Mouse (Mus musculus) neural tube, embryonic 13.5 days (tissue): ENCODE data around the gene Lce6a. TPM values are rescaled to one million over a fixed set of nuclear protein-coding genes. Genes with fewer than 3 reads are reported as not detected.

Source experiments
- ATAC-seq: fragments of 200-750 bp; cut with Nextera tagmentation; 2 replicates; pipeline ENCODE4 v1.8.0; 2017; ENCODE audit warnings: low read depth, mild to moderate bottlenecking, moderate TSS enrichment, moderate library complexity
- H3K27ac ChIP-seq: fragments of 300-500 bp; sonication (generic); replicated peaks from 2 replicates; pipeline ENCODE4 v1.5.1; 2015; ENCODE audit warnings: moderate library complexity, mild to moderate bottlenecking, inconsistent platforms
- H3K27me3 ChIP-seq: fragments of 300-500 bp; sonication (generic); 2 replicates; pipeline ENCODE4 v1.6.1; 2015; ENCODE audit warnings: mild to moderate bottlenecking, inconsistent platforms
- H3K36me3 ChIP-seq: fragments of 300-500 bp; sonication (generic); 2 replicates; pipeline ENCODE4 v1.6.1; 2015; ENCODE audit warnings: mild to moderate bottlenecking, inconsistent platforms
- H3K4me1 ChIP-seq: fragments of 300-500 bp; sonication (generic); replicated peaks from 2 replicates; pipeline ENCODE4 v1.6.1; 2015; ENCODE audit warnings: inconsistent platforms
- H3K4me2 ChIP-seq: fragments of 300-500 bp; sonication (generic); 2 replicates; pipeline ENCODE4 v1.6.1; 2015; ENCODE audit warnings: inconsistent platforms, mild to moderate bottlenecking, moderate library complexity
- H3K4me3 ChIP-seq: fragments of 300-500 bp; sonication (generic); 2 replicates; pipeline ENCODE4 v1.5.1; 2015; ENCODE audit warnings: mild to moderate bottlenecking, inconsistent platforms
- H3K9ac ChIP-seq: fragments of 300-500 bp; sonication (generic); 2 replicates; pipeline ENCODE4 v1.6.1; 2015; ENCODE audit warnings: moderate library complexity, mild to moderate bottlenecking, inconsistent platforms
- H3K9me3 ChIP-seq: fragments of 300-500 bp; sonication (generic); 2 replicates; pipeline ENCODE4 v1.6.1; 2016; ENCODE audit warnings: inconsistent platforms
- WGBS: fragments of 180-500 bp; shearing (Covaris S2); methylation state at CpG from one replicate; pipeline ENCODE4 v1.1.7; 2015; 5-methylcytosine and 5-hydroxymethylcytosine counted together
- polyA plus RNA-seq: library from polyadenylated mRNA; unstranded; fragments of >200 nt; fragmentation: Nextera tagmentation; extraction: Ambion mirVana; gene quantifications from 2 replicates; pipeline ENCODE4 v1.2.1, GENCODE M21; 2015

The Lce6a gene
- polyA plus RNA-seq: not detected in 2 replicates

DNA sequence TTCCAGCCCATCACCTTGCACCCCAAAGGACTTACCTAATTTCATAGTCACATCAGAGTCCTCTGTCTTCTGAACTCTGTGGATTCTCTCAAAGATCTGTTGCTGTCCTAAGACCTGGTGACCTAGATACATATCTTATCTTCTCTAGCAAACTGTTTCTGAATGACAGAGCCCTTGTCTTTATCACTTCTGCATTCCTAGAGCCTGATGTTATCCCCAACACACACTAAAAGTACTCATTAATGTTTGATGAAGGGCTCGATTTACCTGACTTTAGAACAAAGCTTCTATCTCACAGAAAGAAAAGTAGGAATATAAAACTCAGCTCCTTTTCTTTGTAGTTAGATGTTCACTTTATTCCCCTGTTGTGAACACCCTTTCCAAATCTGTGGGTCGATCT is at the start of gene Lce6a:
Gene Lce6a (minus strand): TSS at position 101 of the 400 bp plus-strand sequence.
- Histone ChIP-seq H3K27me3 (no peaks in the 10 kb centered on the region), H3K9ac (no peak within 1 kb of the TSS), H3K4me3 (no peak within 1 kb of the TSS), H3K9me3 (no peaks in the 10 kb centered on the region), H3K27ac (no peak within 1 kb of the TSS), H3K4me2 (no peak within 1 kb of the TSS), H3K4me1 (no peaks in the 10 kb centered on the region), H3K36me3 (no peaks in the 10 kb centered on the region)
- no peak for ATAC-seq
- WGBS: 93% methylated on average over 2 of the region's 2 CpGs

DNA sequence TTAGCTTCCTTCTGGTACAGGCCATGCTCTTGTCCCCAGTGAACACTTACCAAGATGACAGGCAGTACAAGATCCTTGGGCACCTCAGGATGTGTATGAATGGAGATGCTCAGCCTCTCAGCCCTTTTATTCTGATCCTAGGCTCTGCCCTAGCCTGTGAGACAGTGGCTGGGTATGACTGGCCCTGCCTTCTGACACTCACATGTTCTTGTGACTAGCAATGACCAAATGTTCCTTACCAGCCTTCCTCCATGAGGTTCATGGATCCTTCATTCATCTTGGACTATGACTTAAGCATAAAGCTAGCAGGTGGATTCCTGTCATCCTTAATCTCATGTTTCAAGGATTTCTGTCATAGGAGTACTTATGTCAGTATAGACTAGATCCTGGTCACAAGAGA is 48.8 kb upstream of the Lce6a start, which contains the start of gene Lce1a2:
Gene Lce1a2 (minus strand): TSS at position 101 of the 400 bp plus-strand sequence.
- ATAC-seq: no peak
- H3K4me2 ChIP-seq: no peak within 1 kb of the TSS
- no peaks in the 10 kb centered on the region for H3K9me3 ChIP-seq
- no peak within 1 kb of the TSS for H3K27ac ChIP-seq
- H3K36me3 ChIP-seq: no peaks in the 10 kb centered on the region
- no peaks in the 10 kb centered on the region for H3K27me3 ChIP-seq
- no peaks in the 10 kb centered on the region for H3K4me1 ChIP-seq
- no peak within 1 kb of the TSS for H3K9ac ChIP-seq
- no peak within 1 kb of the TSS for H3K4me3 ChIP-seq

DNA sequence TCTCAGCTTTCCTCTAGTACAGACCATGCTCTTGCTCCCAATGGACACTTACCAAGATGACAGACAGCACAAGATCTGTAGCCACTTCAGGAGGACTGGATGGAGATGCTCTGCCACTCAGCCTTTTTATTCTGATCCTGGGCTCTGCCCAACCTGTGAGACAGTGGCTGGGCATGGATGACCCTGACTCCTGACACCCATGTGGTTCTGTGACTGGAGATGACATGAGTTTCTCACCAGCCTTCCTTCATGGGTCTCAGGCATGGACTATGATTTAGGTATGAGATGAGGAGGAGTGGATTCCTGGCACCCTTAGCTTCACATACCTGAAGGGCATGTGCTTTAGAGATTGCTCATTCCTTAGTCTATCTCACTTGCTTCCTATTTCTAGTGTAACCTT is 35.4 kb upstream of the Lce6a start, which contains the start of gene Lce1b:
Gene Lce1b (minus strand): TSS at position 101 of the 400 bp plus-strand sequence.
- no peak for ATAC-seq
- Histone ChIP-seq H3K9me3 (no peaks in the 10 kb centered on the region), H3K4me1 (no peaks in the 10 kb centered on the region)

DNA sequence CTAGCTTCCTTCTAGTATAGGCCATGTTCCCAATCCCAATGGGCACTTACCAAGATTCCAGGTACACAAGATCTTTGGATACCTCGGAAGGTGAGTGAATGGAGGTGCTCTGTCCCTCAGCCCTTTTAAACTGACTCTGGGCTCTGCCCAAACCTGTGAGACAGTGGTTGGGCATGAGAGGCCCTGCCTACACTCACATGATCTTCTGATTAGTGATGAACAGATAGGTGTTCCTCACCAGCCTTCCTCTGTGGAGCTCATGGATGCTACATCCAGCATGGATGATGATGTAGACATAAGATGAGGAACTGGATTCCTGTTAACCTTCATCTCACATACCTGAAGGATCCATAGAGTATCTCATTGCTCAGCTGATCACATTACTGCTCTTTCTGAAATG is 26.7 kb upstream of the Lce6a start, which contains the start of gene Lce1a1:
Gene Lce1a1 (minus strand): TSS at position 101 of the 400 bp plus-strand sequence.
- WGBS: 89% methylated on average over 1 of the region's 1 CpGs
- Histone ChIP-seq H3K9me3 (no peaks in the 10 kb centered on the region), H3K4me3 (no peak within 1 kb of the TSS), H3K27me3 (no peaks in the 10 kb centered on the region), H3K36me3 (no peaks in the 10 kb centered on the region), H3K9ac (no peak within 1 kb of the TSS), H3K4me1 (no peaks in the 10 kb centered on the region), H3K27ac (no peak within 1 kb of the TSS), H3K4me2 (no peak within 1 kb of the TSS)
- ATAC-seq: no peak

More for the DNA sequence above, 35.4 kb upstream of the Lce6a start, which contains the start of gene Lce1b:
- H3K4me2 ChIP-seq: no peak within 1 kb of the TSS
- no peak within 1 kb of the TSS for H3K9ac ChIP-seq
- no peaks in the 10 kb centered on the region for H3K36me3 ChIP-seq
- H3K4me3 ChIP-seq: no peak within 1 kb of the TSS
- no peak within 1 kb of the TSS for H3K27ac ChIP-seq
- H3K27me3 ChIP-seq: no peaks in the 10 kb centered on the region

DNA sequence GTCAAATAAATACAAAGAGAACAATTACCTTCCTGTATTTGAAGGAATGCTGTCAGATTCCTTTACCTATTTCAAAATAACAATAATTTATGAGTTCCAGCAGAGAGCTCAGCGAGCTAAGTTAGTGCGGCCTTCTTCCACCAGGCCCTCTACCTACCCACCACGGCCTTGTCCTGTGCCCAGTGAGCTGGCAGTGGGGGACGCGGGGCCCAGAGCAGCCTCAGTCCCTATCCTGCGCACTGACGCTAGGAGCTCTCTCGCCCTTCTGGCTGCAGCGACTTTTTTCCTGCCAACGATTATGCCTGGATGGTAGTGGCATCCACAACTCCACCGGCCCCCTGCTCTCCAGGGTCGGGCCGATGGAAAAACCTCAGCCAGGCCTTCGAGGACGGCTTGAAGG is 18.4 kb upstream of the Lce6a start:
- no peak for ATAC-seq
- H3K9ac ChIP-seq: no peak overlapping the region
- peaks cover 13% of the 10 kb centered on the region; the same call in 1 of the 2 replicates for H3K4me1 ChIP-seq
- no peaks in the 10 kb centered on the region for H3K27me3 ChIP-seq
- H3K4me2 ChIP-seq: no peak overlapping the region
- no peaks in the 10 kb centered on the region for H3K9me3 ChIP-seq
- WGBS: 93% methylated on average over 15 of the region's 15 CpGs
- no peak overlapping the region for H3K4me3 ChIP-seq
- H3K27ac ChIP-seq: no peak overlapping the region
- no peaks in the 10 kb centered on the region for H3K36me3 ChIP-seq

DNA sequence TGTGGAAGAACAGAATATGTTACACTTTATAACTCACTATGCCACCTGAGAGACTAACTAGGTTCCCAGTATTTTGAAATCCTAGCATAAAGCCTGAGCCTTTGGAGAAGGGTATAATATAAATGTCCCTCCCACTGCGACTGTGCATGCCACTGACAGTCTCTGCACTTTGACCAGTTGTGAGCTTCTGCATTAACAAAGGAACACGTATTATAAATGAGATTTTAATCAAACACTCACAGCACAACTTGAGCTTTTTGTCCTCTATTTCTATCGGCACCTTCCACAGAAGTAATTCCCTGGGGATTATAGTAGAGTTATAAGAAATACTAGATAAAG is 17.2 kb upstream of the Lce6a start:
- H3K9me3 ChIP-seq: no peaks in the 10 kb centered on the region
- 83% methylated on average over 3 of the region's 3 CpGs for whole genome bisulfite sequencing
- H3K36me3 ChIP-seq: no peaks in the 10 kb centered on the region
- H3K9ac ChIP-seq: no peak overlapping the region
- no peak overlapping the region for H3K4me2 ChIP-seq
- H3K27ac ChIP-seq: no peak overlapping the region
- no peak for ATAC-seq
- no peak overlapping the region for H3K4me3 ChIP-seq
- peaks cover 13% of the 10 kb centered on the region; the same call in 1 of the 2 replicates for H3K4me1 ChIP-seq
- H3K27me3 ChIP-seq: no peaks in the 10 kb centered on the region

DNA sequence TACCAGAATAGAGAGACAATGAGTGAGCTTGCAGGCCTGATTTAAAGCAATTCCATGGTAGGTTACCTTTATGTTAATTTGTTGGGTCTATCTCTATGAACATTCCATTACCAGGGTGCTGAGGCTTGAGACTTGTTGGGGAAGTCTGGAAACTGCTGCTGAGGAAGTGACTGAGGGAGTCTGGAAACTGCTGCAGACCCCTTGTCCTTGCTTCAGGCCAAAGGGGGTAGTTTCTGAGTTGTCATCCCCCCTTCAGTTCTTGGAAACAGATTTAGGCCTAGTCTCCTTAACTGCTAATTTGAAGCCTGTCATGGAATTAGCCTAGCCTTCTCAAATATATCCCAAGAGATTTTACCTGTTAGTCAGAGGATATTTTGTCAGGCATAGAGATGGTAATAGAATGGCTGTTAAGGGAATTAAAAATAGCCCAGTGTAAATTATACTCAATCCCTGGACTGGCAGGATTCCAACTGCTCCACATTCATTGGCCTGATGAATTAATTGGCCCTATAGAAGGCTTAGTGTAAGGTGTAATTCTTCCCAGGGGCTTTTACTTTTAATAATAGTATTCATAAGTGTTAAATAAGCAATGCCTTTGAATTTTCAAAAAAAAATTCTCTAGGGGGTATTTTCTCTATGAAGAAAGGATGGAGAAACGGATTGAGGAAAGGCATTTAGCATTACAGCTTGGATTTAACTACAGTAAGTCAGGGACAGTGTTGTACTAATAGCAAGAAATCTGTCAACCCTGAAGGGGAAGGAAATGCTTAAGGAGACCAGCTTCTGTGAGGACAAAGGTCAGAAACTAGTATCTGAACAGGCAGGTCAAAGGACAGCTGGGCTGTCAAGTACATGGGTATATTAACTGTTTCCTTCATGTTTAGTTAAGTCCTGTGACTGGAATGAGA is 16.5 kb upstream of the Lce6a start:
- H3K27ac ChIP-seq: 0 out of 2 replicates have a peak overlapping the region, but pooled peaks have one; percentile 18
- H3K4me3 ChIP-seq: no peak overlapping the region
- H3K9ac ChIP-seq: no peak overlapping the region
- H3K9me3 ChIP-seq: no peaks in the 10 kb centered on the region
- ATAC-seq: peak; percentile 80
- H3K4me1 ChIP-seq: peaks cover 13% of the 10 kb centered on the region; the same call in 1 of the 2 replicates
- no peaks in the 10 kb centered on the region for H3K27me3 ChIP-seq
- WGBS: 30% methylated on average over 1 of the region's 1 CpGs
- H3K36me3 ChIP-seq: no peaks in the 10 kb centered on the region
- H3K4me2 ChIP-seq: no peak overlapping the region

DNA sequence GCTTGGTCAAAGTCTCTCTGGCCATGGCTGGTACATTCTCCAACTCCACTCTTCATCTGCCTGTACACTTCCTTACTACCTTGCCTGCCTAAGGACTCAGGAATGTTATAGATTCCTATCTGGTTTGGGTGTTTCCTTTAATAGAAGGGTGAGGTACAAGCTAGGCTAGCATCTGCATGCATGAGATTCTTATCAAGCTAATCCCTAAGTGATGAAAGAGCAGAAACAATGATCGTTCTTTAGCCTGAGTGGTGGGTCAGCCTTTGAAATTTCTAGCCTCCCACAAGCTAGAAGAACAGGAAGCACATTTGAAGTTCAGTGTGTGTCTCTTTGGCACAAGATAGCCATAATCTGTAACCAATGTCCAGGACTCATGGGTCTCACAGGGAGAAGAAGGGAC is 11.7 kb downstream of the Lce6a start:
- Histone ChIP-seq H3K9me3 (no peaks in the 10 kb centered on the region), H3K4me2 (no peak overlapping the region), H3K4me1 (no peaks in the 10 kb centered on the region), H3K36me3 (no peaks in the 10 kb centered on the region), H3K4me3 (no peak overlapping the region), H3K27ac (no peak overlapping the region), H3K9ac (no peak overlapping the region), H3K27me3 (no peaks in the 10 kb centered on the region)
- no peak for ATAC-seq
- WGBS: 85% methylated on average over 1 of the region's 1 CpGs

DNA sequence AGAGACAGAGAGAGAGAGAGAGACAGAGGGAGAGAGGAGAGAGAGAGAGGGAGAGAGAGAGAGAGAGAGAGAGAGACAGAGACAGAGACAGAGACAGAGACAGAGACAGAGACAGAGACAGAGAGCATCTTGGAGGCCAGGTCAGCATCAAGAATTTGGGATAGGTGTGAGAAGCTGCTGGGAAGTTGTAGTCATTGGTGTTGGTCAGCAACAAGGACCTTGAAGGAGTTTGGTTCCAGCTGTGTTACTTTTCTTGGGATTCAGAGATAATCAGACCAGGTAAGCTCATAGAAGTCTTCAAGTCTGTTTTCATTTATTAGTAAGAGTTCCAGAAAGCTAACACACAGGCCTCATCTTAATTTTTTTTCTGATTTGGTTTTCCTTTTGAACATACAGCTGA is 14.1 kb downstream of the Lce6a start, which contains the start of gene 2210017I01Rik:
Gene 2210017I01Rik (minus strand): TSS at position 101 of the 400 bp plus-strand sequence.
- no peaks in the 10 kb centered on the region for H3K9me3 ChIP-seq
- H3K4me1 ChIP-seq: no peaks in the 10 kb centered on the region
- no peak for ATAC-seq
- no peak within 1 kb of the TSS for H3K4me3 ChIP-seq
- H3K36me3 ChIP-seq: no peaks in the 10 kb centered on the region
- no peaks in the 10 kb centered on the region for H3K27me3 ChIP-seq
- no peak within 1 kb of the TSS for H3K4me2 ChIP-seq
- no peak within 1 kb of the TSS for H3K27ac ChIP-seq
- no peak within 1 kb of the TSS for H3K9ac ChIP-seq

DNA sequence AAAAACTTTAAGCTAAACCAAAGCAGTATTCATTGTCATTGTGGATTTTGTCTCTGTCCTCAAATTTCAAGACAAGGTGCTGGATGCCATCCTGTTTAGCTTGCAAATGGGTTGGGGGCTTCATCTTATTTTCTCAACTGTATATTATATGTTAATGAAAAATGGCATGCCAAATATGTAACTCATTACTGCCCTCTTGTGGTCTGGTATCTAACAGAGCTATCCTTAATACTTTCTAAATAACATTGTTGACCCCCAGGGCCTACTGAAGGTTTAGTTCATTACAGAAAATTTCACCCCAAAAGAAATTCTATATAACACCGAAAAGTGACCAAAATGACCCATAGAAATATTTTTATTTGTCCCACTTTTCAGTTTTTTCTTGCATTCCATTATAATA is 19.3 kb downstream of the Lce6a start:
- H3K27ac ChIP-seq: no peak overlapping the region
- no peaks in the 10 kb centered on the region for H3K36me3 ChIP-seq
- no peak overlapping the region for H3K4me2 ChIP-seq
- no peak overlapping the region for H3K4me3 ChIP-seq
- H3K4me1 ChIP-seq: no peaks in the 10 kb centered on the region
- peaks cover 5% of the 10 kb centered on the region for H3K9me3 ChIP-seq
- 46% methylated on average over 1 of the region's 1 CpGs for WGBS
- H3K27me3 ChIP-seq: no peaks in the 10 kb centered on the region
- ATAC-seq: no peak
- H3K9ac ChIP-seq: no peak overlapping the region

DNA sequence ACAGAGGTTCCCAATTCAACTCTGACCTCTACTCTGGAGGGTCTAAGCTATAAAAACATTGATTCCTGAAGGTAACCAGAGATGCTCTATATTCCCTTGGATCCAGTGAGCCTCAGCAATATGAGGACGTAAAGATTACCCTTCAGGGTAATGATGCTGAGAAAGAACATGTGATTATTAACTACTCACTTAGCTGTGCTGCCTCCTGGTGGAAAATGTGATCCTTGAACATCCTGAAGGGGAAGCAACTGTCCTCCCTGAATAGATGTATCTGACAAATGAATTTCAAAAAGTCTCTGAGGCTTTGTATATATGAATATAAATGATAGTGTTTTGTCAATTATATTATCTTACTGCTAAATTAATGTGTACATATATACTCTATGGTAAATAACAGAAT is 21.0 kb downstream of the Lce6a start:
- no peak for ATAC-seq
- WGBS: 52% methylated on average over 1 of the region's 1 CpGs

DNA sequence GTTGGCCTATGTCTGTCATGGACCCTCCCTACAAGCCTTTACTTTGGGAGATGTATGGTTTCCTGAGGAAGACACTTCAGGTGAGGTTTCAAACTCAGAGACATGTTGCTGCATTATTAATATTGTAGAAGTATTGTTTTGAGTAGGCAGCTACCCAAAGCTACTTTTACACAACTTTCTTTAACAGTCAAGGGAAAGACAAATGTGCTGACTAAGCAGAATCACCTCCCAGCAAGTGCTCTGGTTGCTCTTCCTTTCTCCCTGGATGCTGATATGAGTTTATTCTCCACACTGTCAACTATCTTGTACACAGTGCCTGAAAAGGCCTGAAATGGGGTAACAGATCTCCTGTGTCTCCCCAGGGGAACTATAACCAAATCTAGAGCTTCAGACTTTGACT is 21.5 kb downstream of the Lce6a start:
- Histone ChIP-seq H3K4me2 (no peak overlapping the region), H3K4me3 (no peak overlapping the region), H3K27ac (no peak overlapping the region), H3K27me3 (no peaks in the 10 kb centered on the region), H3K9me3 (peaks cover 5% of the 10 kb centered on the region), H3K36me3 (no peaks in the 10 kb centered on the region), H3K4me1 (no peaks in the 10 kb centered on the region), H3K9ac (no peak overlapping the region)
- ATAC-seq: no peak

More for the DNA sequence above, 21.0 kb downstream of the Lce6a start:
- Histone ChIP-seq H3K27me3 (no peaks in the 10 kb centered on the region), H3K4me1 (no peaks in the 10 kb centered on the region), H3K4me3 (no peak overlapping the region), H3K9ac (no peak overlapping the region), H3K9me3 (peaks cover 5% of the 10 kb centered on the region), H3K4me2 (no peak overlapping the region), H3K27ac (no peak overlapping the region), H3K36me3 (no peaks in the 10 kb centered on the region)
